ENCODE assay signal across 7 mouse cellular contexts in genomic region chr13:48655637-48656036, GRCm38 (mm10). TPM values are rescaled to one million over a fixed set of nuclear protein-coding genes. Genes with fewer than 3 reads are reported as not detected.
DNase-seq lines count a peak whose midpoint lies in the region; ATAC-seq and TF ChIP-seq lines count a peak whose summit lies in the region.

No protein-coding gene starts in this region.

- H3K9me3 ChIP-seq in G1E (replicated peaks), result no peaks in the 10 kb centered on the region
- H3K9me3 ChIP-seq in heart, postnatal 0 days (replicated peaks; ENCODE audit: control insufficient read depth, low read length), result no peaks in the 10 kb centered on the region
- H3K9me3 ChIP-seq in lung, embryonic 16.5 days (ENCODE audit: control insufficient read depth, low read length), result no peaks in the 10 kb centered on the region

- H3K27me3 ChIP-seq in G1E (ENCODE audit: insufficient read depth, low read length), result peaks cover 35% of the 10 kb centered on the region
- peaks cover 76% of the 10 kb centered on the region for H3K27me3 ChIP-seq in heart, postnatal 0 days (ENCODE audit: control insufficient read depth, insufficient read depth, low read length)
- peaks cover 54% of the 10 kb centered on the region for H3K27me3 ChIP-seq in lung, embryonic 16.5 days (ENCODE audit: control insufficient read depth, insufficient read depth, low read depth, low read length)

- peak; percentile 11 for DNase-seq in G1E (ENCODE audit: low spot score)
- peak; percentile 26 for DNase-seq in adrenal gland, adult 8-10 months
- DNase-seq in embryo, embryonic 9.5 days (ENCODE audit: extremely low spot score), result peak; percentile 78
- peak; percentile 81 for DNase-seq in heart, postnatal 0 days (ENCODE audit: low spot score)
- peak; percentile 55 to 71 for DNase-seq in kidney, postnatal 4 days
- peak; percentile 67 to 72 for DNase-seq in right cerebral cortex, postnatal 10 days (ENCODE audit: low spot score in 2 of 2)

- no peaks in the 10 kb centered on the region for H3K36me3 ChIP-seq in G1E (replicated peaks)
- no peaks in the 10 kb centered on the region for H3K36me3 ChIP-seq in heart, postnatal 0 days (replicated peaks; ENCODE audit: control insufficient read depth, insufficient read depth, low read length)
- no peaks in the 10 kb centered on the region for H3K36me3 ChIP-seq in lung, embryonic 16.5 days (ENCODE audit: control insufficient read depth, insufficient read depth, low read length)

- ATAC-seq in G1E (ENCODE audit: extremely low read depth, insufficient number of reproducible peaks, low FRiP score, poor library complexity, severe bottlenecking), result no peak
- ATAC-seq in heart, postnatal 0 days (ENCODE audit: insufficient read depth, low read depth), result peak; percentile 59; the same call in 1 of the 2 replicates
- peak; percentile 57 for ATAC-seq in lung, embryonic 16.5 days (ENCODE audit: low read depth)

- H3K27ac ChIP-seq in heart, postnatal 0 days (ENCODE audit: low read depth), result no peak overlapping the region
- H3K27ac ChIP-seq in lung, embryonic 16.5 days (ENCODE audit: low read length), result no peak overlapping the region

- no peak overlapping the region for H3K4me2 ChIP-seq in heart, postnatal 0 days (ENCODE audit: low read depth, low read length)
- no peak overlapping the region for H3K4me2 ChIP-seq in lung, embryonic 16.5 days (ENCODE audit: low read depth, low read length)

- WGBS in heart, postnatal 0 days, result 3% methylated on average over 8 of the region's 8 CpGs
- under 1% methylated on average over 8 of the region's 8 CpGs for WGBS in lung, embryonic 16.5 days

- TF ChIP-seq CTCF in G1E (IDR thresholded peaks at IDR 0.05; ENCODE audit: low read depth, low read length), result no peak
- peak; percentile 79 for TF ChIP-seq CTCF in heart, postnatal 0 days (IDR thresholded peaks at IDR 0.05; ENCODE audit: low read depth)

- H3K4me3 ChIP-seq in G1E (ENCODE audit: low read depth, low read length), result no peak overlapping the region
- H3K4me3 ChIP-seq in heart, postnatal 0 days (ENCODE audit: low read depth, low read length), result no peak overlapping the region
- H3K4me3 ChIP-seq in lung, embryonic 16.5 days (ENCODE audit: low read length), result no peak overlapping the region

- no peak for TF ChIP-seq EP300 in heart, postnatal 0 days (IDR thresholded peaks at IDR 0.05; ENCODE audit: low read depth)

- H3K4me1 ChIP-seq in G1E (ENCODE audit: insufficient read depth, low read depth, low read length), result peaks cover 7% of the 10 kb centered on the region
- H3K4me1 ChIP-seq in heart, postnatal 0 days (ENCODE audit: control insufficient read depth, insufficient read depth), result no peaks in the 10 kb centered on the region
- peaks cover 11% of the 10 kb centered on the region for H3K4me1 ChIP-seq in lung, embryonic 16.5 days (replicated peaks; ENCODE audit: control insufficient read depth, insufficient read depth, low read length)

- H3K9ac ChIP-seq in heart, postnatal 0 days (replicated peaks; ENCODE audit: low read depth, low read length), result no peak overlapping the region
- H3K9ac ChIP-seq in lung, embryonic 16.5 days (ENCODE audit: low read length), result no peak overlapping the region

RNA-seq across cellular contexts. Expression of gene Barx1, which starts 7.2 kb away (rescaled TPM):
- not detected in 2 replicates for total RNA-seq in G1E (2014; fragmentation: Nextera tagmentation)
- 0.06 TPM in 1 of 2 replicates, not detected in the other for total RNA-seq in G1E (2017)
- polyA plus RNA-seq in G1E (2012), result not detected in 2 replicates
- total RNA-seq in adrenal gland, adult 8-10 months (2022), result not detected
- total RNA-seq in heart, postnatal 0 days (2014; rRNA removed; ENCODE audit: low replicate concordance), result not detected in 2 replicates
- polyA plus RNA-seq in heart, postnatal 0 days (2015; fragmentation: Nextera tagmentation; extraction: Ambion mirVana), result 0.08 TPM in 1 of 2 replicates, not detected in the other
- 0.15 and 0.43 TPM in 2 replicates for polyA plus RNA-seq in lung, embryonic 16.5 days (2015; fragmentation: Nextera tagmentation; extraction: Ambion mirVana)

RNA-seq across cellular contexts. Expression of gene Ptpdc1, which starts 30.2 kb away (rescaled TPM):
- total RNA-seq in G1E (2014; fragmentation: Nextera tagmentation) (not detected in 2 replicates), G1E (2017) (0.06 and 0.11 TPM in 2 replicates)
- not detected in 2 replicates for polyA plus RNA-seq in G1E (2012)
- total RNA-seq in adrenal gland, adult 8-10 months (2022), result 10 to 100 TPM in 2 of 4 experiments, 1 to 10 TPM in 2; 5.7 to 13.9 (median 10.4) TPM
- total RNA-seq in heart, postnatal 0 days (2014; rRNA removed; ENCODE audit: low replicate concordance), result 5.6 and 5.7 TPM in 2 replicates
- 3.1 and 3.5 TPM in 2 replicates for polyA plus RNA-seq in heart, postnatal 0 days (2015; fragmentation: Nextera tagmentation; extraction: Ambion mirVana)
- polyA plus RNA-seq in lung, embryonic 16.5 days (2015; fragmentation: Nextera tagmentation; extraction: Ambion mirVana), result 9.2 and 10.1 TPM in 2 replicates

Comparison
In these comparisons a context has a peak if more than half of its experiments do, and no peak if none do; other contexts are left out.
1. DNase-seq: peak in every context shown above with its lines; median percentile 81 in heart, postnatal 0 days; 78 in embryo, embryonic 9.5 days; 70 in right cerebral cortex, postnatal 10 days; 63 in kidney, postnatal 4 days; 26 in adrenal gland, adult 8-10 months; 11 in G1E.